Mouse (Mus musculus): ENCODE measurements around the gene Carmil2.

Gene Carmil2

GRCm38 (mm10) chr8:105685796-105686308 is at the start of gene Carmil2:
Carmil2 (plus strand) TSS chr8:105686274.
- DNase-seq (ENCODE audit: low read depth, low spot score) = no peak

GRCm38 (mm10) chr8:105636963-105637510 is 49.0 kb upstream of the Carmil2 start, which contains the start of gene Agrp:
Agrp (minus strand) TSS chr8:105637393.
- no peak for DNase-seq (ENCODE audit: low read depth, low spot score)

- no peak for DNase-seq (ENCODE audit: low read depth, low spot score)
Observed at GRCm38 (mm10) chr8:105637601-105638041, 48.5 kb upstream of the Carmil2 start.

GRCm38 (mm10) chr8:105638510-105638909 is 47.6 kb upstream of the Carmil2 start:
- no peak for DNase-seq (ENCODE audit: low read depth, low spot score)

GRCm38 (mm10) chr8:105639835-105640234 is 46.2 kb upstream of the Carmil2 start:
- DNase-seq (ENCODE audit: low read depth, low spot score) = no peak

- no peak for DNase-seq (ENCODE audit: low read depth, low spot score)
Observed at GRCm38 (mm10) chr8:105640511-105640910, 45.6 kb upstream of the Carmil2 start.

GRCm38 (mm10) chr8:105645205-105645604 is 40.9 kb upstream of the Carmil2 start:
- DNase-seq (ENCODE audit: low read depth, low spot score) = no peak

- DNase-seq (ENCODE audit: low read depth, low spot score) = no peak
Observed at GRCm38 (mm10) chr8:105648929-105649328, 37.1 kb upstream of the Carmil2 start.

- DNase-seq (ENCODE audit: low read depth, low spot score) = no peak
Observed at GRCm38 (mm10) chr8:105657641-105658040, 28.4 kb upstream of the Carmil2 start.

- peak; percentile 13 for DNase-seq (ENCODE audit: low read depth, low spot score)
Observed at GRCm38 (mm10) chr8:105661167-105661566, 24.9 kb upstream of the Carmil2 start.

GRCm38 (mm10) chr8:105677891-105678290 is 8.2 kb upstream of the Carmil2 start:
- DNase-seq (ENCODE audit: low read depth, low spot score) = no peak

GRCm38 (mm10) chr8:105685325-105685724 is 749 bp upstream of the Carmil2 start:
- no peak for DNase-seq (ENCODE audit: low read depth, low spot score)

GRCm38 (mm10) chr8:105686551-105686950 is 477 bp downstream of the Carmil2 start:
- DNase-seq (ENCODE audit: low read depth, low spot score) = no peak

GRCm38 (mm10) chr8:105687512-105687911 is 1.4 kb downstream of the Carmil2 start:
- no peak for DNase-seq (ENCODE audit: low read depth, low spot score)

- DNase-seq (ENCODE audit: low read depth, low spot score) = no peak
Observed at GRCm38 (mm10) chr8:105688242-105688752, 2.2 kb downstream of the Carmil2 start.

GRCm38 (mm10) chr8:105689256-105689982 is 3.3 kb downstream of the Carmil2 start:
- DNase-seq (ENCODE audit: low read depth, low spot score) = no peak

- no peak for DNase-seq (ENCODE audit: low read depth, low spot score)
Observed at GRCm38 (mm10) chr8:105689983-105690360, 3.9 kb downstream of the Carmil2 start.

- DNase-seq (ENCODE audit: low read depth, low spot score) = no peak
Observed at GRCm38 (mm10) chr8:105690978-105691377, 4.9 kb downstream of the Carmil2 start.

GRCm38 (mm10) chr8:105692449-105693182 is 6.5 kb downstream of the Carmil2 start:
- DNase-seq (ENCODE audit: low read depth, low spot score) = no peak

- DNase-seq (ENCODE audit: low read depth, low spot score) = no peak
Observed at GRCm38 (mm10) chr8:105693648-105694047, 7.6 kb downstream of the Carmil2 start.

GRCm38 (mm10) chr8:105694051-105694799 is 8.2 kb downstream of the Carmil2 start:
- DNase-seq (ENCODE audit: low read depth, low spot score) = no peak

All from skeletal muscle tissue, adult 2 months (tissue).